Mouse (Mus musculus) layer of hippocampus, postnatal 10 days (tissue): ENCODE data around the gene Mesp2. TPM values are rescaled to one million over a fixed set of nuclear protein-coding genes. Genes with fewer than 3 reads are reported as not detected.

ENCODE experiments used
- DNase-seq, 2 experiments: peaks; one replicate each; pipeline ENCODE4 v3.0.0; 2021; ENCODE audit warnings: low spot score in 2 of 2
- total RNA-seq, 2 experiments: library from RNA; stranded (reverse); gene quantifications; 2 replicates each; pipeline ENCODE4 v1.2.3; 2021

Mesp2 gene
- total RNA-seq, 2 experiments from 2014 or later = 1.6 to 1.8 TPM

DNA sequence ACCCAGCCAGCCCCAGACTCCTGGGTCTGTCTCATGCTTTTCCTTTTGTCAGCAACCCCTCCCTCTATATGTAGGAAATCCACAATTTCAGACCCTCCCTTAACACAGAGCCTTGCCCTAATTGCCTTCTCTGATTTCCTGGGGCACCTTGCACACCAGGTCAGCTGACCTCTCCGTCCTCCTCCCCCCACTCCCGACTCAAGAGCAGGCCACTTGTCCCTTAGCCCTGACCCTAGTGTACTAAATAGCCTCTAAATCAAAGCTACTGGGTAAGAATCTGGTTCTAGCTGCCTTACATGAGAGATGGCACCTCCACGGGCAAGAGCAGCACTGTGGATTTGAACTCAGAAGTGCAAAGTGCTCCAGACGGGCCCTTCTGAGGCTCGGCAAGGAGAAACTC, 8.5 kb upstream of the Mesp2 start:
- no peak for DNase-seq

GRCm38 (mm10) chr7:79803887-79804286, 6.6 kb upstream of the Mesp2 start:
- DNase-seq = no peak

DNA sequence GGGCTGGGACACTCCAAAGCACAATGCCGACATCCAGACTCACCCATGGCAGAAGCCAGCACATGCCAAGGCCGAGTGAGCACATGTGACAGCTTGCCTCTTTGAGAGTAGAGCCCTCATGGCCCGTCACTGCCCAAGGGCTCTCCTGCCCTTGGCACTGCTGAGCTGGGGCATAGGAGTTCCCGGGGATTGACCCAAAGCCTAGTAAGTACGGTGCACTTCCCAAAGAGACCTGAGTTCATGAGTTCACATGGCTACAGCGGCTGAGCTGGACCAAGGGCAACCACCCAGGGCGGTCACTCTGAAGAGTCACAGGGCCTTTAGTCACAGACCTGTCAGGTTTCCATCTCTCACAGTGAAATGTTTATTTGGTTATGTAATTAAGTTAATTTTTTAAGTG, 2.0 kb upstream of the Mesp2 start:
- DNase-seq = no peak

DNA sequence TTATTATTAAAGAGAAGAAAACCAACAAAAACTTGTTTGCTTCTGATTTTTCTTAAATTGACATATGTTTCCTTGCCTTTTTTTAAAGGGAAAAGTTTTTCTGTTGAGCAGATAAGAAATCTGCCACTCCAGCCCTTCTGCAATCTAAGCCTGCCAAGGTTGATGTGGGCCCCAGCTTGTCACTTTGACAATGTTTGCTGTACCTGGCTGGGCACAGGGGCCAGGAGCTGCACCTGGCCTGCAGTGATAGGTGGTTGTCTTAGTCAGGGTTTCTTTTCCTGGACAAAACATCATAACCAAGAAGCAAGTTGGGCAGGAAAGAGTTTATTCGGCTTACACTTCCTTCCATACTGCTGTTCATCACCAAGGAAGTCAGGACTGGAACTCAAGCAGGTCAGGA, 2.9 kb downstream of the Mesp2 start:
- DNase-seq = no peak

- no peak for DNase-seq
These were observed 7.8 kb downstream of the Mesp2 start for GRCm38 (mm10) chr7:79818321-79818720.

- DNase-seq = no peak
These were observed 9.0 kb downstream of the Mesp2 start for GRCm38 (mm10) chr7:79819515-79819914.

DNA sequence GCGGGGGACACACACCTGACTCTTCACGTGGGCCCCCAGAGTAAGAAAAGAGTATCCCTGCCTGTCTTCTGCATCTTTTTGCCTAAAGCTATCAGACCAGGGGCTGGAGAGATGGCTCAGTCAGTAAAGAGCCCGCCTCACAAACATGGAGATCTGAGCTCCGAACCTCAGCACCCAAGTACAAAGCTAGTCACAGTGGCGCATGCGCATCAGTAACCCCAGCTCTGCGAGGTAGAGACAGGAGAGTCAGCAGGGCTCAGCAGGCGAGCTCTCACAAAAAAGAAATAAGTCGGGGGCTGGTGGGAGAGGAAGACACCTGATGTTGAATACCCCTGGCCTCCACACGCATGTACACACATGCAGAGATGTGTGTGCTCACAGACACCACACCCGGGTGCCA, 9.5 kb downstream of the Mesp2 start:
- DNase-seq = no peak

DNA sequence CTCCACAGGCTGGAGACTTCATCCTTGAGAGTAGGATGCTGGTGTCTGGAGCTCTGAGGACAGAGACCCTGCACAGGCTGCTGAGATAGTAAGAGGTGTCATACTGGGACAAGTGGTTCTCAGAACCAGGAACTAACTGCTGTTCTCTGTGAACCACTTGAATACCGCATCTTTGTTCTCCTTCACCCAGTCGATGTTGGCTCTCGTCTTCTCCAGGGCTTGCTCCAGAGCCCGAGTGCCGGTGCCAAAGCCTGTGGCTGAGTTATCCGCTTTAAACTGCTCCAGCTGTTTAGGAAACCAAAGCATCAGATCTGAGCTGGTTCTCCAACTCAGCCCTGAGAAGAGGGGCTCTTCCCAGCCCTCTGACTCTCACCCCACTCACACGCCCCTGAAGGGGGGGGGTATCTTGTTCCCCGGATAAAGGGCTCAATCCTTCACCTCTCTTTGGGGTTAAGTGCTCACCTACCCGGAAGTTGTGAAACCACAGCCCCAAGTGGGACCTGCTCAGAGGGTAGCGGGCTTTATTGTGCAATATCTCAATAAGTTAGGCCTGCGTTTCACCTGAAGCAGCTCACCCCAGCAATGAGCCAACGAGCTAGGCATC, 11.7 kb downstream of the Mesp2 start:
- DNase-seq = no peak

DNA sequence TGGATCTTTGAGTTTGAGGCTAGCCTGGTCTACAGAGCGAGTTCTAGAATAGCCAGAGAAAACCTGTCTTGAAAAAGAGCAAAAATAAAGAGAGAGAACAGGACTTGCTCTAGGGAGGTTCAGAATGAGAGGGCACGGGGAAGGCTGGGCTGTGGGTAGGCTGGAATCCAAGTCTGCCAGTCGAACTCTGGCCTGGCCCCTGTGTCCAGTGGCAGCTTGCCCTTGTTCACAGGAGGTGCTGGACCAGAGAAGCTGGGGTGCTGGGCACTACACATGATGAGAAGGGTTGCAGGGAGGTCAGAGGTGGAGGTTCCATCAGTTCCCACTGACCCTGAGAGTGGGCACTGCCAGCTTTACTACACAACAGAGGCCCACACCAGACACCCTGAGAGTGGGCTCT, 17.8 kb downstream of the Mesp2 start:
- no peak for DNase-seq

DNA sequence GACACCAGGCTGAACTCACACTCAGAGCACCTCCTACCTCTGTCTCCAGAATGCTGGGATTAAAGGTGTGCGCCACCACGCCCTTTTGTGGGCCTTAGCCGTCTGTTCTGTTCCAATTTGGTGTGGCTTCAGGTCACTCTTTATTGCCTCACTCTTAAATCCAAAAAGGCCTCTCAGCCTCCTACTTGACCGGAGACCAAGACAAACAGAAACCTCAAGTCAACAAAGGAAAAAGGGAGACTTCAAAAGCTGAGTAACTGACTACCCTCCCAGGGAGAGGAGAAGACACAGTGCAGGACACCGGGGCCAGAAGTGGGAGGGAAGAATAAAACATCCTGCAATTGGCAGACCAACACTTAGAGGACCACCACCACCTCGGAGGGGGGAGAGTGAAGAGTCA, 20.6 kb downstream of the Mesp2 start:
- no peak for DNase-seq

DNA sequence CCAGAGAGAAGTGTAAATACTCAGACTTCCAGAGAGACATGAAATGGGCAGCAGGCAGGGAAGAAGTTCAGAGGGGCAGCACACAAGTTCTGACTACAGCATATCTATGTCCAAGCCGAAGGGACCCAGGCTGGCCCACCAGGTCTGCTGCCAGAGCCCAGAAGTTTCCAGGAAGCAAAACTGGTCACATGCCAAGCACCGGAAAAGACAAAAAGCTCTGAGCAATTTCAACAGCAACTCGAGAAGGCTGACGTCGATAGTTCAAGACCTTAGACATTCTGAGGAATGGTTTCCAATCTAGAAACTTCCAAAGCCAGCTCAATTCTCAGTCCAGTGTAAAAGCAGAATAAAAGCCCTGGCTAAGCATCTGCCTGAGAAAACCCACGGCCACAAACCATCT, 21.1 kb downstream of the Mesp2 start:
- no peak for DNase-seq

- DNase-seq = no peak
These were observed 22.5 kb downstream of the Mesp2 start for GRCm38 (mm10) chr7:79832980-79833379.

DNA sequence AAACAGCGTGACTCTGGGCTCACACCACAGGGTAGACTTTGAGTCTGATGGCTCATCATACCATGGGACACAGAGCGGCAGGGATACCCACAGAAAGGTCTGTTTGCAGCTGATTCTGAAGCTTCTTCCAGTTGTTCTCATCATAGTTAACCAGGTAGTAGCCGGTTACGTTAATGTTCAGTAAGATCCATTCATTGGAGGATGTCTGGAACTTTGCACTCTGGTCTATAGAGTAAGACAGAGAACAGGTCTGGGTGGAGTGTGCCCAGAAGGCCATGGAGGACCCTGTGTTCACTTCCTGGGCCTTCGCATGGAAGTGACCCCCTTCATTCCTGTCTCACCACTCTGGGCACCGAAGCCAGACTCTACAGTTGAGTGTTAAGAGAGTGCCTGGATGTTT, 24.7 kb downstream of the Mesp2 start:
- no peak for DNase-seq

- no peak for DNase-seq
These were observed 26.7 kb downstream of the Mesp2 start for GRCm38 (mm10) chr7:79837247-79837646.

DNA sequence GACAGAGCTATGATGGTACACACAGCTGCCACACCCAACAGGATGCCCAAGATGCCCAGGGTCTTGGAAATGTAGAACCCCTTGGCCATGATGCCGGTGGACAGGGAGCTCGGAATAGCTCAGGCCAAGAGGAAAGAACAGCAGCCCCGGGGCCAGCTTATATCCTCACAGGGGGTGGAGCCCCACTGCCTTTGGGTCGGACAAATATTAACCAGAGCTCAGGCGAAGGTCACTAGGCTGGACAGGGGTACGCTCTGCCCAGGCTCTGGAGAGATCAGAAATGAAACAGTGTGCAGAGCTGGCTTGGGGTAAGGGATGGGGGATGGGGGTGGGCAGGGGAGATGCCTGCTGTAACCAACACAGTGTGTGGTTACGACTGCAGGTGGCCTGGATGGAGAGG, 31.6 kb downstream of the Mesp2 start:
- DNase-seq = no peak

GRCm38 (mm10) chr7:79844090-79844802, 33.7 kb downstream of the Mesp2 start:
- DNase-seq = no peak

GRCm38 (mm10) chr7:79846342-79846741, 35.8 kb downstream of the Mesp2 start:
- DNase-seq = no peak

DNA sequence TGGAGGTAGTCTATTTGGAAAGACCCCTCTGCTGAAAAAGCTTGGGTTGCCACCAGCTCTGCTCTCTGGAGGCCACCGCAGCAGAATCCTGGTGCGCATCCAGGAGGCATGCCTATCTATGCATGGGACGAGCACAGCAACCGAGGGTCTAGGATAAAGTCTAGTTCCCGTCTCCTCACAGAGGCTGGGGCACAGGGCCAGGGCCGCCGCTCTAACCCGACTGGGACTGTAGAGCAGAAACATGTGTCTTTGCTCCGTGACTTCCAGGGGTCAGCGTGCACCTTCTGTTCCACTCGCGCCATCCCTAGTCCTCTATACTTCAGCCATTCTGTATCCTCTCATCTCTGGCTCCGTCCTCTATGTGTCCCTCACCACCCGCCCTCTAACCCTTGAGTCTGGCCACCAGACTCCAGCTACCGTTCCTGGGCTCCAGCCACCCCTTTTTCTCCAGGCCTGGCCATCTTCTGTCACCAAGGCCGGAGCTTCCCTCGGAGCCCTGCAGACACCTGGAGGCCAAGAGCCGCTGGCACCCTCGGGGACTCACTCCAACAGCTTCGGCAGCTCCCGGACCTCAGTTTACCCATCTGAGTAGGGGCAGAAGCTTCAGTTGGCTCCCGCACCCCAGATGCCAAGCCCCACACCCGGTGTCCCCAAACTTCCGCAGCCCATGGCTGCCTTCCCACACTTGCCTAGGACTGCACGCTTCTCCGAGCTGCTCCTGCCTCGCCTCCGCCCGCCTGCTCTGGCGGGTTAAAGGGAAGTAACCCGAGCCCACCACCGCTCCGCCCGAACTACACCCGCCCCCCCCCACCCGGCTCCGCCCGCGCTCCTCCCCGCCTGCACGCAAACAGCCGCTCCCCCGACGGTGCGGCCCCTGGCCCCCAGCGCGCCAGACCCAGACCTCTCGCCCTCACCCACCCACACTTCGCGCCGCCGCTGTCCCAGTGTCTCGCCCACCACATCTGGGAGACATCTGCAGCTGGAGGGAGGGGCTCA, 37.2 kb downstream of the Mesp2 start:
- no peak for DNase-seq

GRCm38 (mm10) chr7:79856305-79856704, 45.8 kb downstream of the Mesp2 start:
- no peak for DNase-seq

- DNase-seq = no peak
These were observed 47.8 kb downstream of the Mesp2 start for GRCm38 (mm10) chr7:79858202-79858934.

GRCm38 (mm10) chr7:79858956-79859630, 48.6 kb downstream of the Mesp2 start:
- DNase-seq = no peak
